12 mouse cellular contexts compared by ENCODE assay signal in the genomic region with DNA sequence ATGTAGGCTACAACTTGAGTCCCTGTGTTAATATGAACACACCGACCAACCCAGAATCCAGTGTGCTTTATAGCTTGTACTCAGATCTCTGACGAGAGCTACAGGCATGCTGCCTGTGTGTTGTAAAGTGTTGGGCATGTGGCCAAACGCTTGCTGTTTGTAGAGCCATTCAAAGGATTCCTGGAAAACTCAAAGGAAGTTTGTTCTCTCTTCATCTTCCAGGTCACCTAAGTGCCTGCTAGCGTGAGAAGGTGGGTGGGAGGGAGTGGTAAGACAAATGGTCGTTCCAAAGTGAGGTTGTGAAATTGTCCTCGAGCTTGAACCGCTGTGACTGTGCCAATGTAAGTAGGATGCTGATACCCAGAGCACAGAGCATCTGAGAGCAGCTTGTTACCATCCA. TPM values are rescaled to one million over a fixed set of nuclear protein-coding genes. Genes with fewer than 3 reads are reported as not detected.
A peak's percentile ranks its signal among the peaks of the same experiment; 100 is the strongest.
DNase-seq lines count a peak whose midpoint lies in the region; ATAC-seq and TF ChIP-seq lines count a peak whose summit lies in the region.
"Had no signal": no experiment of that assay in that cellular context is flagged by ENCODE, and none has a peak within 500 bp of the region (broad histone marks: within the 10 kb centered on the region; RNA-seq: fewer than 3 reads in every experiment).

No protein-coding gene starts in this region.

- peaks cover under 1% of the 10 kb centered on the region; the same call in 1 of the 2 replicates for H3K36me3 ChIP-seq in embryonic facial prominence, embryonic 14.5 days (ENCODE audit: control insufficient read depth, insufficient read depth, low read length)
- H3K36me3 ChIP-seq in embryonic facial prominence, embryonic 10.5 days (replicated peaks) = peaks cover 8% of the 10 kb centered on the region
- 0 out of 2 replicates have a peak, but pooled peaks cover 2% of the 10 kb centered on the region for H3K36me3 ChIP-seq in kidney, postnatal 0 days (ENCODE audit: insufficient read depth, low read length)
- no peaks in the 10 kb centered on the region for H3K36me3 ChIP-seq in kidney, adult 2 months (ENCODE audit: control insufficient read depth, insufficient read depth, low read length)
- H3K36me3 ChIP-seq in stomach, postnatal 0 days (ENCODE audit: control insufficient read depth, insufficient read depth, low read length) = no peaks in the 10 kb centered on the region; the same call in 1 of the 2 replicates

- H3K9me3 ChIP-seq in embryonic facial prominence, embryonic 14.5 days (ENCODE audit: control insufficient read depth, low read length) = no peaks in the 10 kb centered on the region
- H3K9me3 ChIP-seq in embryonic facial prominence, embryonic 10.5 days = no peaks in the 10 kb centered on the region
- no peaks in the 10 kb centered on the region for H3K9me3 ChIP-seq in kidney, postnatal 0 days (replicated peaks; ENCODE audit: low read length)
- no peaks in the 10 kb centered on the region for H3K9me3 ChIP-seq in stomach, postnatal 0 days (ENCODE audit: control insufficient read depth, low read length)
- H3K9me3 ChIP-seq: embryonic facial prominence, embryonic 15.5 days had no signal

- no peak overlapping the region for H3K9ac ChIP-seq in embryonic facial prominence, embryonic 14.5 days (ENCODE audit: low read depth, low read length)
- H3K9ac ChIP-seq in kidney, postnatal 0 days (ENCODE audit: low read depth, low read length) = no peak overlapping the region
- no peak overlapping the region for H3K9ac ChIP-seq in stomach, postnatal 0 days (ENCODE audit: low read length)
- H3K9ac ChIP-seq: embryonic facial prominence, embryonic 15.5 days had no signal

- no peaks in the 10 kb centered on the region for H3K4me1 ChIP-seq in embryonic facial prominence, embryonic 14.5 days (ENCODE audit: control insufficient read depth, insufficient read depth, low read length)
- no peaks in the 10 kb centered on the region for H3K4me1 ChIP-seq in embryonic facial prominence, embryonic 10.5 days
- H3K4me1 ChIP-seq in kidney, postnatal 0 days (replicated peaks; ENCODE audit: insufficient read depth, low read length) = no peaks in the 10 kb centered on the region
- H3K4me1 ChIP-seq in kidney, adult 2 months (ENCODE audit: control insufficient read depth, insufficient read depth, low read length) = no peaks in the 10 kb centered on the region
- H3K4me1 ChIP-seq in stomach, postnatal 0 days (replicated peaks; ENCODE audit: control insufficient read depth, insufficient read depth) = no peaks in the 10 kb centered on the region
- H3K4me1 ChIP-seq: embryonic facial prominence, embryonic 15.5 days had no signal

- no peak overlapping the region for H3K4me2 ChIP-seq in embryonic facial prominence, embryonic 14.5 days (ENCODE audit: low read depth, low read length)
- no peak overlapping the region for H3K4me2 ChIP-seq in kidney, postnatal 0 days (ENCODE audit: low read length)
- no peak overlapping the region for H3K4me2 ChIP-seq in stomach, postnatal 0 days (replicated peaks; ENCODE audit: low read depth)
- H3K4me2 ChIP-seq: embryonic facial prominence, embryonic 15.5 days had no signal

- no peak for TF ChIP-seq POLR2A in kidney, adult 2 months (IDR thresholded peaks at IDR 0.05; ENCODE audit: low read depth, low read length)

- no peak overlapping the region for H3K27ac ChIP-seq in embryonic facial prominence, embryonic 14.5 days (replicated peaks; ENCODE audit: low read depth, low read length)
- H3K27ac ChIP-seq in embryonic facial prominence, embryonic 10.5 days (replicated peaks) = no peak overlapping the region
- H3K27ac ChIP-seq in kidney, postnatal 0 days = peak overlapping the region; percentile 44; the same call in 1 of the 2 replicates
- H3K27ac ChIP-seq in kidney, adult 2 months (ENCODE audit: insufficient read depth, low read depth, low read length) = no peak overlapping the region
- no peak overlapping the region; the same call in 1 of the 2 replicates for H3K27ac ChIP-seq in stomach, postnatal 0 days (replicated peaks)
- H3K27ac ChIP-seq: embryonic facial prominence, embryonic 15.5 days; gastrocnemius, adult 2 months had no signal

- intact Hi-C loops in gastrocnemius, postnatal 14 days (cut with DNase I; ENCODE audit: low total_unique reads) = no loop called here

- peak; percentile 37 for DNase-seq in embryonic facial prominence, embryonic 14.5 days (ENCODE audit: low spot score)
- no peak for DNase-seq in embryonic facial prominence, embryonic 10.5 days (ENCODE audit: low spot score)
- DNase-seq in kidney, postnatal 0 days (ENCODE audit: low spot score) = peak; percentile 52
- DNase-seq in kidney, adult 2 months = no peak
- peak; percentile 40 for DNase-seq in urinary bladder, postnatal 14 days (ENCODE audit: low spot score)
- DNase-seq in urinary bladder, postnatal 10 days (ENCODE audit: low spot score) = no peak
- DNase-seq in stomach, postnatal 0 days (ENCODE audit: low spot score) = peak; percentile 80
- DNase-seq in gastrocnemius, postnatal 14 days = no peak
- DNase-seq: cerebellum, postnatal 25 days; gastrocnemius, adult 2 months; thymus, postnatal 25 days had no signal

- H3K27me3 ChIP-seq in embryonic facial prominence, embryonic 14.5 days (replicated peaks; ENCODE audit: control insufficient read depth, insufficient read depth, low read length) = no peaks in the 10 kb centered on the region
- H3K27me3 ChIP-seq in embryonic facial prominence, embryonic 10.5 days (replicated peaks; ENCODE audit: low read depth, poor library complexity, severe bottlenecking) = no peaks in the 10 kb centered on the region
- H3K27me3 ChIP-seq in kidney, postnatal 0 days (ENCODE audit: insufficient read depth, low read length) = no peaks in the 10 kb centered on the region
- H3K27me3 ChIP-seq in kidney, adult 2 months (replicated peaks; ENCODE audit: control insufficient read depth, insufficient read depth, low read length) = no peaks in the 10 kb centered on the region
- H3K27me3 ChIP-seq in stomach, postnatal 0 days (ENCODE audit: control insufficient read depth, insufficient read depth, low read length) = no peaks in the 10 kb centered on the region
- H3K27me3 ChIP-seq: embryonic facial prominence, embryonic 15.5 days had no signal

- H3K4me3 ChIP-seq in embryonic facial prominence, embryonic 14.5 days (ENCODE audit: low read depth, low read length) = no peak overlapping the region
- no peak overlapping the region for H3K4me3 ChIP-seq in embryonic facial prominence, embryonic 10.5 days
- H3K4me3 ChIP-seq in kidney, postnatal 0 days (replicated peaks; ENCODE audit: low read depth, low read length) = no peak overlapping the region
- H3K4me3 ChIP-seq in kidney, adult 2 months (ENCODE audit: insufficient read depth, low read depth, low read length) = no peak overlapping the region
- H3K4me3 ChIP-seq in stomach, postnatal 0 days (ENCODE audit: low read depth, low read length) = no peak overlapping the region
- H3K4me3 ChIP-seq: embryonic facial prominence, embryonic 15.5 days; gastrocnemius, adult 2 months had no signal

- no peak for ATAC-seq in embryonic facial prominence, embryonic 14.5 days (ENCODE audit: low read depth)
- ATAC-seq in kidney, postnatal 0 days (replicated peaks; ENCODE audit: low FRiP score, low read depth) = no peak
- ATAC-seq in stomach, postnatal 0 days (ENCODE audit: low FRiP score, low TSS enrichment) = peak; percentile 81

- TF ChIP-seq EP300 in stomach, postnatal 0 days (optimal IDR thresholded peaks at IDR 0.05) = no peak

- TF ChIP-seq CTCF in kidney, postnatal 0 days (IDR thresholded peaks at IDR 0.05; ENCODE audit: low read depth) = no peak
- no peak for TF ChIP-seq CTCF in kidney, adult 2 months (conservative IDR thresholded peaks at IDR 0.05; ENCODE audit: insufficient read depth, insufficient read length, low read depth, low read length)
- no peak for TF ChIP-seq CTCF in stomach, postnatal 0 days (IDR thresholded peaks at IDR 0.05; ENCODE audit: low read depth)

- WGBS in embryonic facial prominence, embryonic 14.5 days = 61% methylated on average over 7 of the region's 7 CpGs
- WGBS in embryonic facial prominence, embryonic 10.5 days = 76% methylated on average over 7 of the region's 7 CpGs
- WGBS in kidney, postnatal 0 days = 14% methylated on average over 7 of the region's 7 CpGs
- WGBS in kidney, adult 2 months = 15% methylated on average over 7 of the region's 7 CpGs
- WGBS in stomach, postnatal 0 days = 11% methylated on average over 7 of the region's 7 CpGs

RNA-seq across cellular contexts. Expression of gene Eif4h, which starts 12.7 kb away (rescaled TPM):
- 365 and 410 TPM in 2 replicates for polyA plus RNA-seq in embryonic facial prominence, embryonic 14.5 days (2014; fragmentation: Nextera tagmentation; extraction: Ambion mirVana)
- 593 and 603 TPM in 2 replicates for polyA plus RNA-seq in embryonic facial prominence, embryonic 10.5 days (2016; fragmentation: Nextera tagmentation; extraction: Ambion mirVana)
- 327 and 365 TPM in 2 replicates for polyA plus RNA-seq in kidney, postnatal 0 days (2015; fragmentation: Nextera tagmentation; extraction: Ambion mirVana)
- polyA plus RNA-seq in kidney, adult 2 months (2012; rRNA removed) = 192 and 218 TPM in 2 replicates
- 238 and 242 TPM in 2 replicates for polyA plus RNA-seq in stomach, postnatal 0 days (2015; fragmentation: Nextera tagmentation; extraction: Ambion mirVana)
- 100 to 1,000 TPM; 110 to 114 TPM for total RNA-seq in gastrocnemius, postnatal 14 days (2021)

RNA-seq across cellular contexts. Expression of gene Limk1, which starts 36.4 kb away (rescaled TPM):
- polyA plus RNA-seq in embryonic facial prominence, embryonic 14.5 days (2014; fragmentation: Nextera tagmentation; extraction: Ambion mirVana) = 6.2 and 8.5 TPM in 2 replicates
- 5.7 and 5.9 TPM in 2 replicates for polyA plus RNA-seq in embryonic facial prominence, embryonic 10.5 days (2016; fragmentation: Nextera tagmentation; extraction: Ambion mirVana)
- 3.4 and 3.6 TPM in 2 replicates for polyA plus RNA-seq in kidney, postnatal 0 days (2015; fragmentation: Nextera tagmentation; extraction: Ambion mirVana)
- polyA plus RNA-seq in kidney, adult 2 months (2012; rRNA removed) = 7.3 and 7.9 TPM in 2 replicates
- polyA plus RNA-seq in stomach, postnatal 0 days (2015; fragmentation: Nextera tagmentation; extraction: Ambion mirVana) = 1.9 and 2.2 TPM in 2 replicates
- total RNA-seq in gastrocnemius, postnatal 14 days (2021) = 1 to 10 TPM; 5.5 to 7.2 TPM

RNA-seq across cellular contexts. Expression of gene Lat2, which starts 37.2 kb away (rescaled TPM):
- polyA plus RNA-seq in embryonic facial prominence, embryonic 14.5 days (2014; fragmentation: Nextera tagmentation; extraction: Ambion mirVana) = 2.8 and 4.5 TPM in 2 replicates
- polyA plus RNA-seq in embryonic facial prominence, embryonic 10.5 days (2016; fragmentation: Nextera tagmentation; extraction: Ambion mirVana) = 3.4 and 3.7 TPM in 2 replicates
- polyA plus RNA-seq in kidney, postnatal 0 days (2015; fragmentation: Nextera tagmentation; extraction: Ambion mirVana) = 0.45 and 0.93 TPM in 2 replicates
- polyA plus RNA-seq in kidney, adult 2 months (2012; rRNA removed) = 1.8 and 3.3 TPM in 2 replicates
- 0.99 and 1.1 TPM in 2 replicates for polyA plus RNA-seq in stomach, postnatal 0 days (2015; fragmentation: Nextera tagmentation; extraction: Ambion mirVana)
- 1 to 10 TPM; 1.3 to 1.5 TPM for total RNA-seq in gastrocnemius, postnatal 14 days (2021)

Comparison
In these comparisons a context has a peak if more than half of its experiments do, and no peak if none do; other contexts are left out.
1. DNase-seq: peak in embryonic facial prominence, embryonic 14.5 days (single experiment), kidney, postnatal 0 days (single experiment), urinary bladder, postnatal 14 days (single experiment) and stomach, postnatal 0 days (single experiment); none in embryonic facial prominence, embryonic 10.5 days (single experiment), kidney, adult 2 months (single experiment), urinary bladder, postnatal 10 days (single experiment) and gastrocnemius, postnatal 14 days (single experiment).